Mouse (Mus musculus): ENCODE measurements around the gene Dbi. TPM values are rescaled to one million over a fixed set of nuclear protein-coding genes. Genes with fewer than 3 reads are reported as not detected.

Dbi gene
- total and polyA plus RNA-seq, 3 experiments: 149 to 164 TPM; not detected in 1

GRCm38 (mm10) chr1:120115671-120116081, 5.2 kb downstream of the Dbi start:
- H3K9ac ChIP-seq (ENCODE audit: control insufficient read depth, low read depth, low read length, poor library complexity, severe bottlenecking): no peak overlapping the region
- DNase-seq (ENCODE audit: low read depth, low spot score): no peak
- H3K4me1 ChIP-seq (ENCODE audit: control insufficient read depth in 1 of 2, insufficient read depth in 2 of 2, low read length in 2 of 2): peaks cover 5 to 28% of the 10 kb centered on the region in 2 experiments
- peaks cover 0 to 19% of the 10 kb centered on the region in 2 experiments; a peak in 2 of 4 replicates for H3K36me3 ChIP-seq (ENCODE audit: control insufficient read depth in 1 of 2, insufficient read depth in 2 of 2, low read length in 2 of 2)
- no peak overlapping the region for H3K4me3 ChIP-seq (ENCODE audit: control insufficient read depth in 1 of 2, insufficient read depth in 1 of 2, low read depth in 2 of 2, low read length in 2 of 2)
- no peaks in the 10 kb centered on the region for H3K27me3 ChIP-seq (ENCODE audit: control insufficient read depth in 1 of 2, insufficient read depth in 2 of 2, low read length in 2 of 2)
- H3K79me2 ChIP-seq (ENCODE audit: control insufficient read depth, insufficient read depth, low read length, poor library complexity): peaks cover 5% of the 10 kb centered on the region
- no peaks in the 10 kb centered on the region for H3K9me3 ChIP-seq (replicated peaks; ENCODE audit: insufficient read depth, low read length)
- H3K27ac ChIP-seq (ENCODE audit: control insufficient read depth, low read depth, low read length): no peak overlapping the region
- TF ChIP-seq POLR2AphosphoS2 (IDR thresholded peaks at IDR 0.05; ENCODE audit: low read length) (no peak), UBTF (IDR thresholded peaks at IDR 0.05; ENCODE audit: borderline replicate concordance, insufficient read depth, low read depth, low read length) (no peak)

GRCm38 (mm10) chr1:120112251-120113187, 8.4 kb downstream of the Dbi start:
- peak overlapping the region; percentile 5 to 9; a peak in 1 of 4 replicates for H3K4me3 ChIP-seq (ENCODE audit: control insufficient read depth in 1 of 2, insufficient read depth in 1 of 2, low read depth in 2 of 2, low read length in 2 of 2)
- H3K36me3 ChIP-seq (ENCODE audit: control insufficient read depth in 1 of 2, insufficient read depth in 2 of 2, low read length in 2 of 2): peaks cover 0 to 13% of the 10 kb centered on the region in 2 experiments; a peak in 2 of 4 replicates
- H3K27ac ChIP-seq (ENCODE audit: control insufficient read depth, low read depth, low read length): peak overlapping the region; percentile 78
- H3K79me2 ChIP-seq (ENCODE audit: control insufficient read depth, insufficient read depth, low read length, poor library complexity): no peaks in the 10 kb centered on the region
- peak; percentile 82 for DNase-seq (ENCODE audit: low read depth, low spot score)
- H3K27me3 ChIP-seq (ENCODE audit: control insufficient read depth in 1 of 2, insufficient read depth in 2 of 2, low read length in 2 of 2): no peaks in the 10 kb centered on the region
- H3K9me3 ChIP-seq (replicated peaks; ENCODE audit: insufficient read depth, low read length): no peaks in the 10 kb centered on the region
- peak overlapping the region; percentile 40 for H3K9ac ChIP-seq (ENCODE audit: control insufficient read depth, low read depth, low read length, poor library complexity, severe bottlenecking)
- peaks cover 4 to 14% of the 10 kb centered on the region in 2 experiments for H3K4me1 ChIP-seq (ENCODE audit: control insufficient read depth in 1 of 2, insufficient read depth in 2 of 2, low read length in 2 of 2)
- TF ChIP-seq KAT2A (conservative IDR thresholded peaks at IDR 0.05; ENCODE audit: low read depth, low read length): no peak
- no peak for TF ChIP-seq MYB (IDR thresholded peaks at IDR 0.05; ENCODE audit: low read depth, low read length)
- TF ChIP-seq ZNF384 (IDR thresholded peaks at IDR 0.05; ENCODE audit: low read depth, low read length): no peak
- peak; percentile 70 for TF ChIP-seq MXI1 (IDR thresholded peaks at IDR 0.05; ENCODE audit: low read depth, low read length)
- TF ChIP-seq POLR2AphosphoS2 (IDR thresholded peaks at IDR 0.05; ENCODE audit: low read length): no peak
- no peak for TF ChIP-seq HCFC1 (IDR thresholded peaks at IDR 0.05; ENCODE audit: low read depth, low read length)
- no peak for TF ChIP-seq CHD2 (IDR thresholded peaks at IDR 0.05; ENCODE audit: low read length)
- TF ChIP-seq NELFE (IDR thresholded peaks at IDR 0.05; ENCODE audit: low read depth, low read length): no peak
- TF ChIP-seq TBP (IDR thresholded peaks at IDR 0.05; ENCODE audit: low read depth, low read length): peak; percentile 87
- TF ChIP-seq MAZ (IDR thresholded peaks at IDR 0.05; ENCODE audit: low read depth, low read length): no peak
- TF ChIP-seq GABPA (IDR thresholded peaks at IDR 0.05; ENCODE audit: low read depth, low read length): no peak
- TF ChIP-seq ETS1 (IDR thresholded peaks at IDR 0.05; ENCODE audit: low read depth, low read length): peak; percentile 52
- TF ChIP-seq TCF12 (IDR thresholded peaks at IDR 0.05; ENCODE audit: low read depth, low read length): peak; percentile 35; the same call in 1 of the 2 replicates
- TF ChIP-seq JUND (IDR thresholded peaks at IDR 0.05; ENCODE audit: low read depth, low read length): no peak
- no peak for TF ChIP-seq ZC3H11A (IDR thresholded peaks at IDR 0.05; ENCODE audit: low read depth, low read length)
- peak; percentile 72 for TF ChIP-seq MAX (IDR thresholded peaks at IDR 0.05; ENCODE audit: low read length)
- no peak for TF ChIP-seq USF1 (IDR thresholded peaks at IDR 0.05; ENCODE audit: low read depth, low read length)
- peak; percentile 83 for TF ChIP-seq MYC (IDR thresholded peaks at IDR 0.05; ENCODE audit: low read depth, low read length)
- TF ChIP-seq NRF1 (IDR thresholded peaks at IDR 0.05; ENCODE audit: insufficient read depth, low read depth, low read length, poor library complexity, severe bottlenecking): peak; percentile 40; the same call in 1 of the 2 replicates
- TF ChIP-seq POLR2AphosphoS5 (IDR thresholded peaks at IDR 0.05; ENCODE audit: borderline replicate concordance, low read depth, low read length): no peak
- TF ChIP-seq POLR2A (IDR thresholded peaks at IDR 0.05; ENCODE audit: control insufficient read depth in 1 of 2, insufficient read depth in 1 of 2, low read depth in 1 of 2, low read length in 2 of 2, poor library complexity in 1 of 2): no peak
- TF ChIP-seq RAD21 (IDR thresholded peaks at IDR 0.05; ENCODE audit: low read depth, low read length): peak; percentile 0; the same call in 1 of the 2 replicates
- no peak for TF ChIP-seq MEF2A (IDR thresholded peaks at IDR 0.05; ENCODE audit: extremely low read depth, insufficient replicate concordance, low read depth, low read length, poor library complexity, severe bottlenecking)
- peak; percentile 79 for TF ChIP-seq GATA1 (IDR thresholded peaks at IDR 0.05; ENCODE audit: low read depth, low read length)
- TF ChIP-seq CHD1 (IDR thresholded peaks at IDR 0.05; ENCODE audit: low read depth, low read length): no peak
- TF ChIP-seq E2F4 (IDR thresholded peaks at IDR 0.05; ENCODE audit: borderline replicate concordance, low read depth, low read length): no peak
- TF ChIP-seq USF2 (IDR thresholded peaks at IDR 0.05; ENCODE audit: borderline replicate concordance in 1 of 2, insufficient read depth in 1 of 2, low read depth in 1 of 2, low read length in 2 of 2): no peak
- TF ChIP-seq EP300 (IDR thresholded peaks at IDR 0.05; ENCODE audit: low read depth in 1 of 2, low read length in 2 of 2): peak; percentile 48 to 62
